Mouse (Mus musculus) adrenal gland (tissue): ENCODE data around the gene Rgs8.

Source experiments
- intact Hi-C: fragments of 180-260 bp; cut with DNase I; formaldehyde crosslinking; loops from one replicate; pipeline ENCODE4 v1.15.1; 2025

The Rgs8 gene

DNA sequence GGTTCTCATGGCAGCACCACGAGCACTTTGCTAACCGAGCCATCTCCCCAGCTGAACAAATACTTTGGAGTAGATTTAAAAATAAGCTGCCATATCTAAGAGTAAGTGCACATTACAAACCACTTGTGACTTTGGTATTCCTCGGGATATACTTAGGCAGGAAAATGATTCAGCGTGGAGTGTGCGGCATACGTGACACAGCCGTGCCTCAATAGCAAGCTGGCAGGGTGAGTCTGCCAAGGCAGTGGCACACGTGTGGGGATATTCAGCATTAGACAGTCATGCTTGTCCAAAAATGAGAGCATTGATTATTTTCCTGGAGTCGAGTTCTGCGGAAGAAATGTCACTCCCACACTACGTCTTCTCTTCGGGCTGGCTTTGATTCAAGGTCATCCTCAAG is 21.1 kb downstream of the Rgs8 start:
- intact Hi-C loops, result no loop called here

DNA sequence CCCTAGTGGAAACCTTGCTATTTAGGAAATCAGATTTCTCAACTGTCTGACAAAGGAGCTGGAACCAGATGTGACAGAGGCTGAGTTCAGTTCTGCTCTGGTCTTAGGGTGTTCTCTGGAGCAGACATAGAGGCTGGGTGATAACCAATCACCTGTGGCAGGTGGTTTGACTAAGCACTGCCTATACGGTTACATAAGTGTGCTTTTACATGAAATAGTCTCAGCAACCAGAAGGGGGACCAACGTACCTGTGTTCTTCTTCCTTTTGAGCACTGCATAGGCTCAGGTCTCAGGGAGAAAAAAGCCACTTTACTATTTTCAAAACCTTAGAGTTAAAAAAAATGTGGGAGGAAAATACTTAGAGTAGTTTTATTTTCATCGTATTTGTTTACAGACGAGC is 22.8 kb downstream of the Rgs8 start:
- intact Hi-C loops, result loop anchor here (5.0 kb wide), 1 partner anchor 67 kb away; the partner anchor contains the start of gene Rgs16

DNA sequence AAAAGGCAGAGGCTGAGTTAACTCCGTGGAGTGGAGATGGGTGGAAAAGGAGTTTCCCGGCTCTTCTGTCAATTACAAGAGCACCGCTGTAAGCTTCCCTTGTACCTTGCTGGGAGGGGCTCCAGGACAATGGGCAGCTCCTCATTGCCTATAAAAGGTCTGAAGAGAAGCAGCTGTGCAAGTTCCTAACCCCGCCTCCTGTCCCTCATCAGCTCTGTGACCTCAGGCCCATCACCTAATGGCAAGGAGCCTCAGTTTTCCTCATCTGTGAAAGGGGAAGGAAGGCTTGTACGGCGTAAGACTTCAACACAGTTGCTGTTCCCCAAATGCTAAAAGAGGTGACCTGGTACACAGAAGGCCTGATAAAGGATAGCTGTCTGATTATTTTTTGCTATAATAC is 24.8 kb downstream of the Rgs8 start:
- intact Hi-C loops, result loop anchor here (5.0 kb wide), 1 partner anchor 65 kb away; the partner anchor contains the start of gene Rgs16

DNA sequence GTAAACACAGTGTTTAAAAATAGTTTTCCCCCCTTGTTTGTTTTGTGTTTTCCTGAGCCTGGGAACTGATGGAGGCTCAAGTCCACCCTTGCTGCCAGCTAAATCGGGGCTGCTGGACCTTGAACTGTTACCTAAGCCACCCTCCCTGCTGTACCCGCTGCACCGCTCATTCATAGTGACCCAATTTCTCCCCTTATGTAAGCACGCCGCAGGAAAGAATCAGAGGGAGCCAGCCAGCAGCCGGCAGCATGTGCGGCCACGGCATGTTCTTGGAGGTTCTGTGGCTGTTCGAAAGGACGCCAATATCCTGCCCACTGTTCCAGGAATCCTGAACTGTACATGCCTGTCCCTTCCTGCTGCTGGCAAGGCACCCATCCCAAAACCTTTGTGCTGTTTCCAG is 26.3 kb downstream of the Rgs8 start:
- intact Hi-C loops, result loop anchor here (5.0 kb wide), 1 partner anchor 63 kb away; the partner anchor contains the start of gene Rgs16

DNA sequence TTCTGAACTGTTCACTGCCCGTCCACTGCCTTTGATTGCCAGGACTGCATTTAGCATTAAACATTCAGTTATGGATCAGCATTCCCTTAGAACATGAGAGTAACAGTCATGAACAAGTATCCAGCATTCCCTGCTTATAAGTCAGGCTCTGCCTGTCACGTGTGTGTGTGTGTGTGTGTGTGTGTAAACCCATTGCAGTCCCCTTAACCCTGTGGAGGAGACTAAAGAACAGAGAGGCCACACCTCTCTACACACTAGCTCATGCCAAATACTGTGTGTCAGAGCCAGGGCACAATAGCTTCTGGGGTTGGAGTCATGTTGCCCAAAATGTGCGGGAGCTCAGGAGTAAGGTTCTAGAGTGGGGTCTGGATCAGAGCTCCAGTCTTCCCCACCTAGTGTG is 26.8 kb downstream of the Rgs8 start:
- intact Hi-C loops, result loop anchor here (5.0 kb wide), 1 partner anchor 63 kb away; the partner anchor contains the start of gene Rgs16

GRCm38 (mm10) chr1:153680363-153680762 is 27.5 kb downstream of the Rgs8 start:
- intact Hi-C loops, result no loop called here

GRCm38 (mm10) chr1:153681036-153681435 is 28.2 kb downstream of the Rgs8 start:
- intact Hi-C loops, result no loop called here

- intact Hi-C loops, result no loop called here
These were observed 30.4 kb downstream of the Rgs8 start for GRCm38 (mm10) chr1:153683190-153683589.

DNA sequence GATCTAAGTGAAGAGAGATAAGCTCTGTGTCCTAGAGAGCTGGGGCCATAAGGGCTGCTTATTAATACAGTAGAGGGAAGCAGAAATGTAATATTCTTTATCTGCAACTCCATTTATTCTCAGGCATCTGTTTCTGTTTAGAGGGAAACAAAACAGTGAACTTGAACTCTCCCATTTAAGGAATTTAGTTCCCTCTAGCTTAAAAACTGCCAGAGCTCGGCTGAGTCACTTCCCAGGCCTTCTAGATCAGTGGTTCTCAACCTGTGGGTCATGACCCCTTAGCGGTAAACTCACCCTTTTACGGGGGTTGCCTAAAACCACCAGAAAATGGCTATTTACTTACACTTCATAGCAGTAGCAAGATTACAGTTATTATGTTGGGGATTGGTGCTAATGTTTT is 32.8 kb downstream of the Rgs8 start:
- intact Hi-C loops, result no loop called here

DNA sequence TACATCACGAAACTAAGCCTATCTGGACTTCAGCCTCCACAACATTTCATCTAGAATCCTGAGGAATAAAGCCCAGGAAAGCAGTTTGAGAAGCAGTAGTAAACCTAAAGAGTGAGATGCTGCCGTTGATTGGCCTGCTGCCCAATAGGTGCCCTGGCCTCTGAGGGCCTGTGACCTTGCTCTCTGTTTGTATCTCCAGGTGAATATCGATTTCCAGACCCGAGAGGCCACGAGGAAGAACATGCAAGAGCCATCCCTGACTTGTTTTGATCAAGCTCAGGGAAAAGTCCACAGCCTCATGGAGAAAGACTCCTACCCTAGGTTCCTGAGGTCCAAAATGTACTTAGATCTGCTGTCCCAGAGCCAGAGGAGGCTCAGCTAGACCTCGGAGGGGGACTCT is 39.7 kb downstream of the Rgs8 start:
- intact Hi-C loops, result no loop called here

GRCm38 (mm10) chr1:153694372-153695120 is 41.7 kb downstream of the Rgs8 start:
- intact Hi-C loops, result no loop called here

GRCm38 (mm10) chr1:153695398-153695797 is 42.6 kb downstream of the Rgs8 start:
- intact Hi-C loops, result no loop called here

GRCm38 (mm10) chr1:153696093-153696492 is 43.3 kb downstream of the Rgs8 start:
- intact Hi-C loops, result no loop called here

GRCm38 (mm10) chr1:153696541-153696940 is 43.7 kb downstream of the Rgs8 start:
- intact Hi-C loops, result no loop called here

DNA sequence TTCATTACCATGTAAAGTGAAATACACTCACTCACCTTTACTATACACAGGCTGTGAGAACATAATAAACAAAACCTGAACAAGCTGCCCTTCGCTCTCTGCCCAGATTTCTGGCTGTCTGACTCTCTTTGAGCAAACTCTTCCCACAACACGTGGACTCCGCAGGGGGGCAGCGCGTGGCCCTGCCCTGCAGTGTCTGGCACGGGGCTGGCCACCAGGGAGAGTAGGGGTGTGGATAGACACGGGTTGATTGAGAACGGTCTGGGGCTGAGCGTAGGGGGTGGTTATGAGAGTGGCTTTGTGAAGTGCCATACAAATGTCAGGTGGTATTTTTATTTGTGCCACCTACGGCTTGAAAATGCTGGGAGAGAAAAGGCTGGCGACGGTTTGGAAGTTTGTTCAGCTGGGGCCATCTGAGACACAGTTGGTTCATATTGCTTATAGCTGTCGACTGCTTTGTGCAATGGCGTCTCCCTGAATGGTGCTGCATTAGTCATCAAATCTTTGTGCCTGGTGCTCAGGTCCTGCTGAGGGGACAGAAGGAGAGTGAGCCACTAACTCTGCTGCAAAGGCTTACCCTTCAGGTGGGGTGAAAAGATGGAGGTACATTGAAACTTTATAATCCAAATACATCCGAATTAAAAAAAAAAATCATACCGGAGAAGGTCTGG is 44.9 kb downstream of the Rgs8 start:
- intact Hi-C loops, result no loop called here

- intact Hi-C loops, result no loop called here
These were observed 45.7 kb downstream of the Rgs8 start for GRCm38 (mm10) chr1:153698311-153699084.

GRCm38 (mm10) chr1:153700448-153701063 is 47.7 kb downstream of the Rgs8 start:
- intact Hi-C loops, result no loop called here

- intact Hi-C loops, result no loop called here
These were observed 48.6 kb downstream of the Rgs8 start for GRCm38 (mm10) chr1:153701461-153701860.

GRCm38 (mm10) chr1:153702166-153702852 is 49.5 kb downstream of the Rgs8 start:
- intact Hi-C loops, result no loop called here

DNA sequence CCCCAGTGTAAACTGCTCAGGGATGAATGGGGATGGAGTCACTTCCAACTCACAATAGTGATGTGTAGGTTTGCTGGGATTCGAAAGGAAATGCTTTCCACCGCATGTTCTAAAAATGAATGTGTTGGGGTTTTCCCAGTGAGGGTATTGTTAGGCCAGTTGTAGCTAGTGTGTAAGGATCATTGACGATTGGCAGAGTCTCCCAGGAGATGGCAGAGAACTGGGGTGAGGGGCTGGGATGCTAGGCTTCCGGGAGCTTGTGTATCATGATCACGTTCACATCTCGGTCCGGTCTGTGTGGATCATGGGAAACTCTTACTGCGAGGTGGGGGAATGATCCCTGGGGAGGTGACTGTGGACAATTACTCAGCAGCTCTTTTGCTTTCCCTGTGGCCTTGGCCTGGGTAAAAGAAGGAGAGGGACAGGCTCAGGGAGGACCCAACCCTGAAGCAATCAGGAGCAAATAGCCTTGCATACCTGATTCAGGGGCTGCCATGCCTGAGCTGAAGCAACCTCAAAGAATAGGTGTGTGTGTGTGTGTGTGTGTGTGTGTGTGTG is 50.1 kb downstream of the Rgs8 start:
- intact Hi-C loops, result no loop called here
